Mouse (Mus musculus) large intestine, adult 2 months (tissue): Measurements from ENCODE around the gene Vmn1r14. TPM values are rescaled to one million over a fixed set of nuclear protein-coding genes. Genes with fewer than 3 reads are reported as not detected.
"Not testable (repeated sequence)": the region's sequence is repeated elsewhere in the genome, so short reads cannot be mapped to it uniquely, and the experiment has no call there.

Source experiments
- DNase-seq: peaks from one replicate; pipeline ENCODE4 v3.0.0-alpha.2; 2012; ENCODE audit warnings: low read depth, low spot score
- WGBS: fragments of 180-500 bp; shearing (Covaris S2); methylation state at CpG from one replicate; pipeline ENCODE4 v1.1.7; 2018; 5-methylcytosine and 5-hydroxymethylcytosine counted together
- polyA plus RNA-seq: library from polyadenylated mRNA; depleted of rRNA; stranded (reverse); fragments of >200 nt; gene quantifications from 2 replicates; pipeline ENCODE4 v1.2.3, GENCODE M21; 2012; rRNA removed

The Vmn1r14 gene
- polyA plus RNA-seq, result not detected in 2 replicates

DNA sequence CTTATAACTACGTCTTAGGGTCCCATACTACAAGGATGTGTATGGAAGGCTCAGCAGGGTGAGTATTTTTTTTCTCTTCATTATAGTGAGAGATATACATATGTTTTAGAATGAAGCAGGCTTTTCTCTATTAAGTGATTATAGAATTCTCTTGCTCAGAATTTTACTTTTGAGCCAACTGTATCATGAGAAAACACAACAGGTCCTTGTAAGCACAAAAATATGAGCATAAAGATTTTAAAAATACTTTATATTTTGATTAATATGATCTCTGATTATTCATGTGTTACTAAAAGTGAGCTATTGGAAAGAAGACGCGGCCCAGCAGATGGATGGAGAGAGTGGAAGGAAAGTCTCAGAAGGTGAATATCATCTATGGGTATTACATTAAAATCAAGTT is at the start of gene Vmn1r14:
Gene Vmn1r14, plus strand, starts transcription at position 301 of the 400 bp plus-strand sequence.
- WGBS, result 92% methylated on average over 3 of the region's 3 CpGs
- DNase-seq, result no peak

GRCm38 (mm10) chr6:57190016-57190415 is 41.5 kb upstream of the Vmn1r14 start:
- DNase-seq, result not testable (repeated sequence)
- 42% methylated on average over 3 of the region's 3 CpGs for WGBS

DNA sequence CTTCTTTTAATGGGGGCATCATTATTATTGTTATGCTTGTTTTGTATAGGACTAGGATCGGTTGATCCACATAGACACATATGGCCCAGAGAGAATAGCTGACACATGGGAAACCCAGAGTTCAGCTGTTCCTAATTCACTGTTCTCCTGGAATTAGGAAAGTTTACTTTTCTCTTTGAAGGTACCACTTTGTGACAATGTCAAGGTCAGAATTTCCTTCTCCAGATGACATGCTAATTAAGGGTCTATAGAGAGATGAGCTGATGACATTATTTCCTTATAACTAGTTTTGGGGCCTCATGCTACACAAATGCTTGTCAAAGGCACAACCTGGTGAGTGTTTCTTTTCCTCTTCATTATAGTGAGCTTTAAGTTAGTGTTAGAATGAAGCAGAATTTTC is 28.5 kb upstream of the Vmn1r14 start, which contains the start of gene Vmn1r13:
Gene Vmn1r13, plus strand, starts transcription at position 301 of the 400 bp plus-strand sequence.
- DNase-seq, result not testable (repeated sequence)
- WGBS, result 97% methylated on average over 1 of the region's 1 CpGs

GRCm38 (mm10) chr6:57257652-57258051 is 26.2 kb downstream of the Vmn1r14 start, which contains the start of gene Vmn1r15:
Vmn1r15 (plus strand) TSS chr6:57257952.
- WGBS, result 60% methylated on average over 1 of the region's 1 CpGs

GRCm38 (mm10) chr6:57260990-57261389 is 29.5 kb downstream of the Vmn1r14 start:
- WGBS, result 40% methylated on average over 2 of the region's 2 CpGs
- DNase-seq, result no peak

More at GRCm38 (mm10) chr6:57257652-57258051, 26.2 kb downstream of the Vmn1r14 start, which contains the start of gene Vmn1r15:
- DNase-seq, result no peak

GRCm38 (mm10) chr6:57271881-57272280 is 40.4 kb downstream of the Vmn1r14 start:
- DNase-seq, result no peak
- WGBS, result 66% methylated on average over 3 of the region's 3 CpGs

- DNase-seq, result no peak
Observed at GRCm38 (mm10) chr6:57272517-57272916, 41.0 kb downstream of the Vmn1r14 start.

- no peak for DNase-seq
Observed at GRCm38 (mm10) chr6:57278952-57279351, 47.5 kb downstream of the Vmn1r14 start.

Other genes with a start within 250 kb of the Vmn1r14 start
- gene Vmn1r6, start 234.4 kb upstream of the Vmn1r14 start, polyA plus RNA-seq, result not detected in 2 replicates
- not detected in 2 replicates for gene Vmn1r7, start 206.4 kb upstream of the Vmn1r14 start, polyA plus RNA-seq
- gene Vmn1r8, start 199.4 kb upstream of the Vmn1r14 start, polyA plus RNA-seq, result not detected in 2 replicates
- not detected in 2 replicates for gene Vmn1r9, start 164.9 kb upstream of the Vmn1r14 start, polyA plus RNA-seq
- gene Vmn1r10, start 122.2 kb upstream of the Vmn1r14 start, polyA plus RNA-seq, result not detected in 2 replicates
- not detected in 2 replicates for gene Vmn1r11, start 98.2 kb upstream of the Vmn1r14 start, polyA plus RNA-seq
- gene Vmn1r12, start 74.8 kb upstream of the Vmn1r14 start, polyA plus RNA-seq, result not detected in 2 replicates
- not detected in 2 replicates for gene Vmn1r13, start 28.4 kb upstream of the Vmn1r14 start, polyA plus RNA-seq
- not detected in 2 replicates for gene Vmn1r15, start 26.3 kb downstream of the Vmn1r14 start, polyA plus RNA-seq
- not detected in 2 replicates for gene Vmn1r16, start 97.8 kb downstream of the Vmn1r14 start, polyA plus RNA-seq
- not detected in 2 replicates for gene Vmn1r17, start 132.0 kb downstream of the Vmn1r14 start, polyA plus RNA-seq
- not detected in 2 replicates for gene Vmn1r18, start 164.1 kb downstream of the Vmn1r14 start, polyA plus RNA-seq
- gene Vmn1r19, start 172.1 kb downstream of the Vmn1r14 start, polyA plus RNA-seq, result not detected in 2 replicates
- gene Vmn1r20, start 197.2 kb downstream of the Vmn1r14 start, polyA plus RNA-seq, result not detected in 2 replicates